8 mouse cellular contexts compared by ENCODE assay signal in the genomic region with DNA sequence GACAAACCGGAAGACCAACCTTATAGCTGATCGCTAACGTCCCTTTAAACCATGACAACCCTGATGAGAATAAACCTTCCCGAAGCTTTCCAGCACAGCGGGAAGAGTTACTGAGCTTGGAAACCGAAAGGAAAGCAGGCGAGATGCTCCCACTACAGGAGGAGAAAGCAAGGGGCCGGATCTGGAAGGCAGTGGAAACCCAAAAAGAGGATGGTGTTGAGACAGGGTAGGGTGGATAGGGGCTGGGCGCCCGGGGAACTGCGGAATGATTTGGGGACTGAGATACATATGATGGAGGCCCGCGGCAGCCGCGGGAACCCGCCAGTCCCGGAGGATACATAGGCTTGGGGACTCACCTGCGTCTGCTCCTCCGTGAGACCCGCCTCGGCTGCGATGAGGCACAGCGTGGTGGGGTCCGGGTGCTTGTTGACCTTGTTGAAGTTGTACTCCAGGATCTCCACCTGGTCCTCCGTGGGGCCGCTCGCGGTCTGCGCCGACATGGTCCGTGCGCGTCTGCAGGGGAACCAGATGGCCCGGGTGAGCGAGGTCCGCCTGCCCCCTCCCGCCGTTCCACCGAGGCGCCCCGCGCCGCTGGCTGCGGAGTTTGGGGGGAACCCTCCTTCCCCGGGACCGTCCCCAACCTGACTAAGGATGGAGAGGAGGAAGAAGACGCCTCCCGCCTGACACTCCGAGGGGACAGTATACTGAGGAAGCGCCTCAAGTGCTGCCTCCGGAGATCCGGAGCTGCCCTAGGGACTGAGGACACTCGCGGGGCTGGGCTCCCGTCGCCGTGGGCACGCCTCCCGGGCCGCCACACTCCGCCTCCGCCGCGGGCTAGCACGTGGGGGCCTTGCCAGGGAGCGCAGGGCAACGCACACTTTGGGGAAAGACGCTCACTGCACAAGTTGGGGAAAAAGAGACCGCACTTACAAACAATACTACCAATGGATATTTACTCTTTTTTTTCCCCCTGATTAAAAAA. TPM values are rescaled to one million over a fixed set of nuclear protein-coding genes. Genes with fewer than 3 reads are reported as not detected.
DNase-seq lines count a peak whose midpoint lies in the region; ATAC-seq and TF ChIP-seq lines count a peak whose summit lies in the region.

No protein-coding gene starts in this region.

- peak overlapping the region; percentile 76 for H3K4me3 ChIP-seq in heart, embryonic 13.5 days
- peak overlapping the region; percentile 69 for H3K4me3 ChIP-seq in kidney, embryonic 16.5 days (ENCODE audit: low read length)
- peak overlapping the region; percentile 38 to 56 for H3K4me3 ChIP-seq in liver, embryonic 14.5 days (ENCODE audit: insufficient read depth in 1 of 2, low read depth in 2 of 2, low read length in 2 of 2)
- peak overlapping the region; percentile 56 for H3K4me3 ChIP-seq in stomach, embryonic 14.5 days (ENCODE audit: low read depth, low read length)

- H3K4me2 ChIP-seq in heart, embryonic 13.5 days = peak overlapping the region; percentile 93
- H3K4me2 ChIP-seq in kidney, embryonic 16.5 days (replicated peaks; ENCODE audit: low read depth, low read length) = peak overlapping the region; percentile 99
- H3K4me2 ChIP-seq in liver, embryonic 14.5 days (ENCODE audit: low read depth) = peak overlapping the region; percentile 77
- H3K4me2 ChIP-seq in stomach, embryonic 14.5 days (replicated peaks; ENCODE audit: low read depth, low read length) = peak overlapping the region; percentile 99

- TF ChIP-seq CTCF in liver, embryonic 14.5 days (IDR thresholded peaks at IDR 0.05; ENCODE audit: low read depth) = no peak

- H3K27ac ChIP-seq in heart, embryonic 13.5 days (replicated peaks) = peak overlapping the region; percentile 71
- peak overlapping the region; percentile 37; the same call in 1 of the 2 replicates for H3K27ac ChIP-seq in kidney, embryonic 16.5 days (ENCODE audit: low read length)
- H3K27ac ChIP-seq in liver, embryonic 14.5 days = no peak overlapping the region
- no peak overlapping the region for H3K27ac ChIP-seq in stomach, embryonic 14.5 days (ENCODE audit: low read length)

- H3K9me3 ChIP-seq in heart, embryonic 13.5 days = no peaks in the 10 kb centered on the region
- no peaks in the 10 kb centered on the region for H3K9me3 ChIP-seq in kidney, embryonic 16.5 days (ENCODE audit: low read length)
- no peaks in the 10 kb centered on the region for H3K9me3 ChIP-seq in liver, embryonic 14.5 days (ENCODE audit: control insufficient read depth, low read length)
- H3K9me3 ChIP-seq in stomach, embryonic 14.5 days (ENCODE audit: control insufficient read depth, low read depth, low read length) = no peaks in the 10 kb centered on the region

- TF ChIP-seq EP300 in liver, embryonic 14.5 days (IDR thresholded peaks at IDR 0.05; ENCODE audit: low read depth) = no peak

- H3K36me3 ChIP-seq in heart, embryonic 13.5 days = peaks cover 13% of the 10 kb centered on the region
- no peaks in the 10 kb centered on the region for H3K36me3 ChIP-seq in kidney, embryonic 16.5 days (ENCODE audit: insufficient read depth, low read length)
- no peaks in the 10 kb centered on the region for H3K36me3 ChIP-seq in liver, embryonic 14.5 days (replicated peaks; ENCODE audit: control insufficient read depth, insufficient read depth, low read depth)
- H3K36me3 ChIP-seq in stomach, embryonic 14.5 days (ENCODE audit: control insufficient read depth, insufficient read depth, low read length) = no peaks in the 10 kb centered on the region

- DNase-seq in B cell, adult 2 months = peak; percentile 75 to 76
- DNase-seq in brain, adult 2 months (ENCODE audit: low read depth, low spot score) = peak; percentile 62
- DNase-seq in liver, embryonic 14.5 days (ENCODE audit: low read depth in 3 of 3, low spot score in 3 of 3) = no peak
- DNase-seq in naive thymus-derived CD4-positive, alpha-beta T cell, adult 2 months (ENCODE audit: low read depth) = peak; percentile 70

- ATAC-seq in erythroblast, adult 5-6 weeks (replicated peaks; ENCODE audit: low FRiP score, poor library complexity, severe bottlenecking) = peak; percentile 62; the same call in 1 of the 2 replicates
- no peak for ATAC-seq in heart, embryonic 13.5 days (ENCODE audit: extremely low read depth, insufficient number of reproducible peaks, low FRiP score, low TSS enrichment)
- peak; percentile 88 for ATAC-seq in kidney, embryonic 16.5 days (ENCODE audit: low FRiP score, low TSS enrichment)
- ATAC-seq in liver, embryonic 14.5 days (ENCODE audit: insufficient read depth) = peak; percentile 72; the same call in 1 of the 2 replicates
- peak; percentile 73; the same call in 1 of the 2 replicates for ATAC-seq in stomach, embryonic 14.5 days (ENCODE audit: insufficient number of reproducible peaks, insufficient read depth, low FRiP score, low read depth)

- peaks cover 11% of the 10 kb centered on the region for H3K27me3 ChIP-seq in heart, embryonic 13.5 days (replicated peaks)
- H3K27me3 ChIP-seq in kidney, embryonic 16.5 days (ENCODE audit: insufficient read depth, low read length) = peaks cover 6% of the 10 kb centered on the region; the same call in 1 of the 2 replicates
- H3K27me3 ChIP-seq in liver, embryonic 14.5 days (ENCODE audit: control insufficient read depth, insufficient read depth, low read length) = peaks cover 18% of the 10 kb centered on the region
- no peaks in the 10 kb centered on the region for H3K27me3 ChIP-seq in stomach, embryonic 14.5 days (ENCODE audit: control insufficient read depth, insufficient read depth, low read length)

- H3K4me1 ChIP-seq in heart, embryonic 13.5 days = peaks cover 84% of the 10 kb centered on the region
- peaks cover 21% of the 10 kb centered on the region for H3K4me1 ChIP-seq in kidney, embryonic 16.5 days (ENCODE audit: insufficient read depth, low read length)
- peaks cover 0 to 8% of the 10 kb centered on the region in 2 experiments; a peak in 2 of 4 replicates for H3K4me1 ChIP-seq in liver, embryonic 14.5 days (replicated peaks; ENCODE audit: control insufficient read depth in 2 of 2, insufficient read depth in 2 of 2, low read length in 1 of 2)
- H3K4me1 ChIP-seq in stomach, embryonic 14.5 days (ENCODE audit: control insufficient read depth, insufficient read depth, low read length) = no peaks in the 10 kb centered on the region

- peak overlapping the region; percentile 87 for H3K9ac ChIP-seq in heart, embryonic 13.5 days
- H3K9ac ChIP-seq in kidney, embryonic 16.5 days (replicated peaks; ENCODE audit: low read length) = peak overlapping the region; percentile 70
- peak overlapping the region; percentile 34 for H3K9ac ChIP-seq in liver, embryonic 14.5 days (replicated peaks)
- H3K9ac ChIP-seq in stomach, embryonic 14.5 days (replicated peaks; ENCODE audit: low read depth, low read length) = peak overlapping the region; percentile 25; the same call in 1 of the 2 replicates

- WGBS in heart, embryonic 13.5 days = under 1% methylated on average over 69 of the region's 69 CpGs
- WGBS in kidney, embryonic 16.5 days = under 1% methylated on average over 69 of the region's 69 CpGs
- under 1% methylated on average over 69 of the region's 69 CpGs for WGBS in liver, embryonic 14.5 days (ENCODE audit: insufficient replicate concordance)
- under 1% methylated on average over 66 of the region's 69 CpGs for WGBS in stomach, embryonic 14.5 days

RNA-seq across cellular contexts. Expression of gene Hopx, which starts 20.1 kb away (rescaled TPM):
- 11.3 TPM in 1 of 2 replicates, not detected in the other for total RNA-seq in erythroblast, adult 5-6 weeks (2015; ENCODE audit: low replicate concordance)
- 3.3 and 6.4 TPM in 2 replicates for total RNA-seq in erythroblast, adult 5-6 weeks (2017; ENCODE audit: low replicate concordance)
- 12.6 and 16.4 TPM in 2 replicates for polyA plus RNA-seq in heart, embryonic 13.5 days (2015; fragmentation: Nextera tagmentation; extraction: Ambion mirVana)
- polyA plus RNA-seq in kidney, embryonic 16.5 days (2015; fragmentation: Nextera tagmentation; extraction: Ambion mirVana) = 1.1 and 1.8 TPM in 2 replicates
- polyA plus RNA-seq in liver, embryonic 14.5 days (2012; rRNA removed) = 0.51 and 0.74 TPM in 2 replicates
- 0.19 TPM in 1 of 2 replicates, not detected in the other for polyA plus RNA-seq in liver, embryonic 14.5 days (2014; fragmentation: Nextera tagmentation; extraction: Ambion mirVana)
- polyA plus RNA-seq in stomach, embryonic 14.5 days (2014; fragmentation: Nextera tagmentation; extraction: Ambion mirVana) = 0.84 and 1.2 TPM in 2 replicates

Comparison
In these comparisons a context has a peak if more than half of its experiments do, and no peak if none do; other contexts are left out.
1. DNase-seq: peak in B cell, adult 2 months (2 of 2), brain, adult 2 months (single experiment) and naive thymus-derived CD4-positive, alpha-beta T cell, adult 2 months (single experiment); none in liver, embryonic 14.5 days (0 of 3).
2. H3K27ac ChIP-seq: peak in heart, embryonic 13.5 days (single experiment) and kidney, embryonic 16.5 days (single experiment); none in liver, embryonic 14.5 days (single experiment) and stomach, embryonic 14.5 days (single experiment).
3. H3K9ac ChIP-seq: peak in every context shown above with its lines; median percentile 87 in heart, embryonic 13.5 days; 70 in kidney, embryonic 16.5 days; 34 in liver, embryonic 14.5 days; 25 in stomach, embryonic 14.5 days.
4. Peak in every context shown above with its lines, with median percentiles within 50 percentile points of each other: H3K4me2 ChIP-seq and H3K4me3 ChIP-seq.